Mouse (Mus musculus): ENCODE data around the gene Tenm2.

The Tenm2 gene

GRCm38 (mm10) chr11:36054323-36054722 is 1181.4 kb downstream of the Tenm2 start:
- in situ Hi-C loops (cut with MboI, MseI): no loop called here

GRCm38 (mm10) chr11:36053457-36053856 is 1182.3 kb downstream of the Tenm2 start:
- in situ Hi-C loops (cut with MboI, MseI): no loop called here

- in situ Hi-C loops (cut with MboI, MseI): no loop called here
These were observed 1183.2 kb downstream of the Tenm2 start for GRCm38 (mm10) chr11:36052598-36052997.

- in situ Hi-C loops (cut with MboI, MseI): no loop called here
These were observed 1183.7 kb downstream of the Tenm2 start for GRCm38 (mm10) chr11:36052091-36052490.

GRCm38 (mm10) chr11:36049547-36049946 is 1186.2 kb downstream of the Tenm2 start:
- in situ Hi-C loops (cut with MboI, MseI): no loop called here

- in situ Hi-C loops (cut with MboI, MseI): no loop called here
These were observed 1190.0 kb downstream of the Tenm2 start for GRCm38 (mm10) chr11:36045681-36046276.

- in situ Hi-C loops (cut with MboI, MseI): no loop called here
These were observed 1194.4 kb downstream of the Tenm2 start for GRCm38 (mm10) chr11:36041411-36041810.

GRCm38 (mm10) chr11:36040508-36041233 is 1195.1 kb downstream of the Tenm2 start:
- in situ Hi-C loops (cut with MboI, MseI): no loop called here

GRCm38 (mm10) chr11:36039825-36040224 is 1195.9 kb downstream of the Tenm2 start:
- in situ Hi-C loops (cut with MboI, MseI): no loop called here

GRCm38 (mm10) chr11:36038386-36038785 is 1197.4 kb downstream of the Tenm2 start:
- in situ Hi-C loops (cut with MboI, MseI): no loop called here

GRCm38 (mm10) chr11:36037311-36037710 is 1198.5 kb downstream of the Tenm2 start:
- in situ Hi-C loops (cut with MboI, MseI): no loop called here

- in situ Hi-C loops (cut with MboI, MseI): no loop called here
These were observed 1199.6 kb downstream of the Tenm2 start for GRCm38 (mm10) chr11:36036061-36036695.

GRCm38 (mm10) chr11:36031751-36032150 is 1204.0 kb downstream of the Tenm2 start:
- in situ Hi-C loops (cut with MboI, MseI): no loop called here

- in situ Hi-C loops (cut with MboI, MseI): no loop called here
These were observed 1215.8 kb downstream of the Tenm2 start for GRCm38 (mm10) chr11:36020009-36020408.

- in situ Hi-C loops (cut with MboI, MseI): no loop called here
These were observed 1222.6 kb downstream of the Tenm2 start for GRCm38 (mm10) chr11:36013179-36013578.

- in situ Hi-C loops (cut with MboI, MseI): no loop called here
These were observed 1226.2 kb downstream of the Tenm2 start for GRCm38 (mm10) chr11:36009281-36010208.

- in situ Hi-C loops (cut with MboI, MseI): no loop called here
These were observed 1232.9 kb downstream of the Tenm2 start for GRCm38 (mm10) chr11:36002900-36003299.

- in situ Hi-C loops (cut with MboI, MseI): no loop called here
These were observed 1234.3 kb downstream of the Tenm2 start for GRCm38 (mm10) chr11:36001282-36001970.

- in situ Hi-C loops (cut with MboI, MseI): no loop called here
These were observed 1235.0 kb downstream of the Tenm2 start for GRCm38 (mm10) chr11:36000585-36001281.

- in situ Hi-C loops (cut with MboI, MseI): no loop called here
These were observed 1235.7 kb downstream of the Tenm2 start for GRCm38 (mm10) chr11:36000038-36000437.
